Mouse (Mus musculus): ENCODE results near the gene Dnajb2.
A peak's percentile ranks its signal among the peaks of the same experiment; 100 is the strongest.
"Not testable (repeated sequence)": the region's sequence is repeated elsewhere in the genome, so short reads cannot be mapped to it uniquely, and the experiment has no call there.

Gene Dnajb2

GRCm38 (mm10) chr1:75219078-75219477 is 17.1 kb upstream of the Dnajb2 start:
- peak; percentile 78 for DNase-seq (ENCODE audit: extremely low spot score)

DNA sequence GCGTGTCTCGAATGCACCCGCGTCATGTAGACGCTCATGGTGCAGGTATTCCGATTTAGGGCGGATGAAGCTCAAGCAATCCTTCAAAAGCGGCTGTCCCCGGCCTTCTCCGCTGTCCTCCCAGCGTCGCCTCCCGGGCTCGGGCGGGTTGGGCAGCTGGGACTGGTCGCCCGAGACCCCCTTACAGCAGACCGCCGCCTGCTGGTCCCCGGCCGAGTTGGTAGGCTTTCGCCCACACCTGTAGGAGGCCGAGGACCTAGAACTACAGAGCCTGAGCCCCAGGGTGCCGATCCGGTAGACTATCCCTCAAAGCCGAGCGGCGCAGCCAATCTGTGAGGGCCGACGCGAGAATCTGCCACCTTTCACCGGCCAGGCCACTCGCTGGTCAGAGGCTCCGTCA is 16.7 kb upstream of the Dnajb2 start, which contains the start of gene Tuba4a:
Gene Tuba4a, minus strand, starts transcription at position 335 of the 400 bp plus-strand sequence.
- DNase-seq (ENCODE audit: extremely low spot score): no peak

- no peak for DNase-seq (ENCODE audit: extremely low spot score)
Observed at GRCm38 (mm10) chr1:75221538-75221937, 14.7 kb upstream of the Dnajb2 start.

- no peak for DNase-seq (ENCODE audit: extremely low spot score)
Observed at GRCm38 (mm10) chr1:75222926-75223325, 13.3 kb upstream of the Dnajb2 start.

DNA sequence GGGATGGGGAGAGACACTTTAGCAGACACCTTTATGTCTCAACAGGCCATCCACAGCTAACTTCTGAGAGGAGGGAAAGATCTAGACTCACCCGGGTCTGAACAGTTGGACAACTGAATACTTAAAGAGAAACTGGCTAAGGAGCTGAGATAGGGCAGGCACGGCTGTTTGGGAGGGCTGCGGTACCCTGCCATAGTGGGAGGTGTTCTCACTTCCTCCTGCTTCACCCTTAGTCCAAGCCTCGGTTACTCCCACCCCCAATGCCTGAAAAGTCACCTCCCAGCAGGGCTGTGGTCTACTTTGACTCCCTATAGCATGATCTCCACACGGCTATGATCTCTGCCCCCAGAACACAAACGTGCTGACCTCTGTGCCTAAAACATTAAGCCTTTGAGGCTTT is 12.7 kb upstream of the Dnajb2 start:
- no peak for DNase-seq (ENCODE audit: extremely low spot score)

DNA sequence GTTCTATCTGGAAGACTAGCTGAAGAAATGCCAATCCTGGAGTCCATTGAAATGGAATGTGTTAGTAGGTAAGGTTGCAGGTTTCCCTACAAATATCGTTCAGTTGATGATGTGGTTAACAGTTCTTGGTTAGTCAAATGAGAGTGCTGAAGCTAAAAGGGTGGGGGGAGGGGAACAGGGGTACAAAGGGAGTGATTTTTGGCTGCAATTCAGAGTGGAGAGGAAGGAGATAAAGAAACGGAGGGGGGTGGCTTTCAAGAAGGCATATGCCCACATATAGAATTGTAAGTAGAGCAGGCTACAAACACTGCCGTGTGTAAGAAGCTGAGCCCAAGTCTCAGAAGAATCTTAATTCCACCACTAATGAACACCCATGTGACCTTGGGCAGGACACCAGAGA is 10.7 kb upstream of the Dnajb2 start:
- no peak for DNase-seq (ENCODE audit: extremely low spot score)

GRCm38 (mm10) chr1:75226138-75226537 is 10.1 kb upstream of the Dnajb2 start:
- no peak for DNase-seq (ENCODE audit: extremely low spot score)

- no peak for DNase-seq (ENCODE audit: extremely low spot score)
Observed at GRCm38 (mm10) chr1:75227653-75228052, 8.6 kb upstream of the Dnajb2 start.

DNA sequence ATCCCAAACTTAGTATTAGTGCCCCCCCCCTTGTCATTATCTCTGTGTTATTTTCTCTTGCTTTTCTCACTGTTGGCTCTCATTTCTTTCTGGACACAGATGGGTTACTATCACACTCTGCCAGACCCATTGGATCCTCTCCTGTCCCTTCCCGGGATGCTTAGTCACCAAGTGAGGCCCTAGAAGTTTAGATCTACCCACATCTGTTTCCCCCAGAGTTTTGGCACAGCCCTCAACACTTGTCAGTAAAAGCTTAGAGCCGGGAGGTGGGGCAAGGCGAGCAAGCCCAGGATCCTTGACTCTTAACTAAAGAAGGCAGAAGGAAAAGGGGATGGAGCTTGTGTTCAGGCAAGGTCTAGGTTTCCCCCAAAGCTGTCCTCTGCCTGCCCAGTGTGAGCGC is 7.0 kb upstream of the Dnajb2 start:
- DNase-seq (ENCODE audit: extremely low spot score): no peak

DNA sequence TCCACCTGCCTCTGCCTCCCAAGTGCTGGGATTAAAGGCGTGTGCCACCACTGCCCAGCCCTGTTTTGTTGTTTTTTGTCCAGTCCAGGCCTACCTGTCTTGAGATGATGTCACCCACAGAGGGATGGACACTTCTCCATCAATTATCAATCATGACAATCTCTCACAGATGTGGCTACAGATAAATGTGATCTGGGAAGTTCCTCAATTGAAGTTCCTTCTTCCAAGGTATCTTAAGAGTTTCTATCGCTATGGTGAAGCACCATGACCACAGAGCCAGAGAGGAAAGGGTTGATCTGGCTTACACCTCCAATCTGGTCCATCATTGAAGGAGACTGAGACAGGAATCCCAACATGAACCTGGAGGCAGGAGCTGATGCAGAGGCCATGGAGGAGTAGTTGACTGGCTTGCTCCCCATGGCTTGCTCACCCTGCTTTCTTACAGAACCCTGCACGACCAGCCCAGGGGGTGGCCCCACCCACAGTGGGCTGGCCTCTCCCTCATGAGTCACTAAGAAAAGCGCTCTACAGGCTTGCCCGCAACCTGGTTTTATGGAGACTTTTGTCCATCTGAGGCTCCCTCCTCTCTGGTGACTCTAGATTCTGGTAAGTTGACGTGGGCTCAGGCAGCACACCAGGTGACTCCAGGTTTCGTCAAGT is 5.7 kb upstream of the Dnajb2 start:
- DNase-seq (ENCODE audit: extremely low spot score): no peak

- DNase-seq (ENCODE audit: extremely low spot score): no peak
Observed at GRCm38 (mm10) chr1:75231224-75231623, 5.0 kb upstream of the Dnajb2 start.

DNA sequence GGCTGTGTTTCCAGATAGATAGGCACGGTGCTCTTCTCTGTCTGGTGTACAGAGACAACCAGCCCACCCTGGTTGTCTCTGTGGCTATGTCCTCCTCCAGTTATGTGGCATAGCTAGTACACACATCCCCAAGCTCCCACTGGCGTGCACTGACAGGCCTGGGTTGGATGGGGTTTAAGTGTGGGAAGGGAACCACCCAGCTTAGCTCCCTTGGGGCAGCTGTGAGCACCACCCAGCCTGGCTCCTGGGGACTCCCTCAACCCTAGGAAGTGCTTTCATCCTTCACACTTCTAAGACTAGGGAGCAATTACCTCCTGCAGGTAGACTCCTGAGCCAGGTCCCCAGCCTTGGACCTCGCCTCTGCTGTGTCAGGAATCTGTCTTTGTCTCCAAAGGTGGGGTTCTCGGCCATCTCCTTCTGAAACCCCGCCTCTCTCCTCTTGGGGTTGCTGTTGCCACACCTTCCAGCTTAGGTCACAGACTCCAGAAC is 4.5 kb upstream of the Dnajb2 start, which contains the start of gene A630095N17Rik:
Gene A630095N17Rik, minus strand, starts transcription at position 439 of the 489 bp plus-strand sequence.
- no peak for DNase-seq (ENCODE audit: extremely low spot score)

GRCm38 (mm10) chr1:75232489-75232888 is 3.7 kb upstream of the Dnajb2 start:
- DNase-seq (ENCODE audit: extremely low spot score): not testable (repeated sequence)

DNA sequence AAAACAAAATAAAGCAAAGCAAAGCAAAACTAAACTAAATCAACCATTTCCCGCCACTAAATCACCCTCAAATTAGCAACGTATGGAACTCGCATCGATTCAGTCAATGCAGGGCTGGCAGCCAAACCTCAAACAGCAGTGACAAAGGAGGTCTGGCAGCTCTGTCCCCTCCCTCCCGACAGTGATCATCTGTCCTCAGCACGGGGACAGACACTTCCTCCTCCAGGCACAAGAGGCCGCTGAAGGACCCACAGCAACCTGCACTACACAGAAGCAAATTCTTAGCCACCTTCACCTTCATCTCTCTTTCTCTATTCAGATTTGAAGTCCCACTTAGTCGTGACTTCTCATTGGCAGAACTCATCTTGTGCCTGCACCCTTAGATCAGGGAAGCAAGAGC is 1.6 kb upstream of the Dnajb2 start:
- peak; percentile 58 for DNase-seq (ENCODE audit: extremely low spot score)

DNA sequence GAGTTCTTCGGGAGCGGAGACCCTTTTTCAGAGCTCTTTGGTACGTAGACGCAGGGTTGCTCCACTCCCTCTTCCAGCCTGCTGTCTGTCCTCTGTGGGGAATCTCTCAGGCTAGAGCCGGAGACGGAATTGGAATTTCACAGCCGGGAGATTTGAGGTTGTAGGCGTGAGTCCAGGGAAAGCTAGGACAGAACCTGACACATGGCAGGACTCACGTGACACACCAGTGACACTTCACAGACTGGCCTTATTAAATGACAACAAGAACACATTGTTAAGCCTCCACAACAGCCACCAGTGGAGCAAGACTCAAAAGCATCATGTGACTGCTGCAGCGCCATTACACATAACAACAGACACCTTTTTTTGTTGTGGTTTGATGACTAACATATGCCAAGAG is 3.4 kb downstream of the Dnajb2 start:
- DNase-seq (ENCODE audit: extremely low spot score): no peak

- DNase-seq (ENCODE audit: extremely low spot score): no peak
Observed at GRCm38 (mm10) chr1:75243411-75243810, 7.2 kb downstream of the Dnajb2 start.

DNA sequence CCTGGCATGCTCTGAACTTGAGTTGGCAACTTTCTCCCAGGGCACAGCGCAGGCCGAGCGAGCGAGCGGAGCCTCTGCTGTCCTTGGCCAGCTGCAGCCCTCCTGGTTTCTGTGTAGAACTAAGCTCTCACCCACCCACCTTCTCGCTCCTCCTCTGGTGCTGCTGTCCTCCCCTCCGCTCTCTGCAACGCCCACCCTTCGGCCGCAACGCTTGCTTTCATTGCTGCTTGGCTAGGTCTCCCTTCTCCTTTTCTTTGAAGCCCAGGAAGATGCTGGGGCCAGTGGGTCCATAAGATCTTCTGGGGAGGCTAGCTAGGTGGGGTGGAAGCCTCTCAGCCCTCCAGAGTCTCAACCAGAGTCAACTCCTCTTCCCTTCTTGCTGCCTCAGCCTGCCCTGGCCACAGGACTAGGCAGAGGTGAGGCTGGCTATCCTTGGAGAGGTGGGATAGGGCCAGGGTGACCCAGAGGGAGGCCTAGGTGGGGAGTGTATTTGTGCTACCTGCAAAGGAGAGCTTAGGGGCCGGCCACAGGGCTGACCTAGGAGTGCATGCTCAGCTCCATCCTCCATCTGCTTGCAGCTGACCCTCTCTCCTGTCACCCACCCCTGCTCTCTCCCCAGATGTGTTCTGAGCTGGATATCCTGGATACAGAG is 8.1 kb downstream of the Dnajb2 start:
- DNase-seq (ENCODE audit: extremely low spot score): no peak

GRCm38 (mm10) chr1:75244836-75245235 is 8.6 kb downstream of the Dnajb2 start:
- peak; percentile 45 for DNase-seq (ENCODE audit: extremely low spot score)

DNA sequence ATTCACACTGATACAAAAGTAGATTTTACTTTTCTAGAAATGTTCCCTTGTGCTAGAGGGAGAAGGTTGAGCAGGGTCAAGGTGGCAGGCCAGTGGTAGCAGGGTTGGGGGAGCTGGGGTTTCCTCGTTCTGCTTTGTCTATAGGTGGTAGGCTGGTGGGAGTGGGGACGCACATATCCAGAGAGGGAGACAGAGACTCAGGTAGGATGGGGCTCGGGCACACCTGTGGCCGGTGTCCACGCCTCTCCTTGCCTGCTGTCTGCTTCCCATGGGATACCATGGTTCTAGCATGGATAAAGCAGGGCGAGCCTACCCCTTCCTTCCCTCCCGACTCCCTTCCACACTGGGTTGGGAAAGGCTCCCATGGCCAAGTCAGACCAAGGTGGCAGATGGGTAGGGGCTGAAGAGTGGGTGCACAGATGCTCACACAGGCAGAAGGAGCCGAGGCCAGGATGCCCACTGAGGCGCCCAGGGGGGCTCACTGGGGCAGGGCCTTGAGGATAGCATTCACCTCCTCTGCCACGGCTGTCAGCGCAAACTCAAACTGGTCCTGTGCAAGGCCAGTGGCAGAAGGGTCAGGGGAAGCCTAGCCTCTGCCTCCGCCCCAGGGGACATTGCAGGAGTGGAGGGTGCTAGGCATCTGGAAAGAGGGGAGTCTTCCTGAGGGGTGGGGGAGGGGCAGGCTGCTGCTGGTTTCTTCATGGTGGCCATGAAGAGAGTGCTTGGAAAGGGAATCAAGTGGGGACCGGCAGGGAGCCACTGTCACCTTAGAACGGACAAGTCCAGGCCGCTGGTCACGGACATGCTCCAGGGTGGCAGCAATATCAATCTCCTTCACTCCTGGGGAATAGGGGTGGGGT is 11.1 kb downstream of the Dnajb2 start:
- no peak for DNase-seq (ENCODE audit: extremely low spot score)

DNA sequence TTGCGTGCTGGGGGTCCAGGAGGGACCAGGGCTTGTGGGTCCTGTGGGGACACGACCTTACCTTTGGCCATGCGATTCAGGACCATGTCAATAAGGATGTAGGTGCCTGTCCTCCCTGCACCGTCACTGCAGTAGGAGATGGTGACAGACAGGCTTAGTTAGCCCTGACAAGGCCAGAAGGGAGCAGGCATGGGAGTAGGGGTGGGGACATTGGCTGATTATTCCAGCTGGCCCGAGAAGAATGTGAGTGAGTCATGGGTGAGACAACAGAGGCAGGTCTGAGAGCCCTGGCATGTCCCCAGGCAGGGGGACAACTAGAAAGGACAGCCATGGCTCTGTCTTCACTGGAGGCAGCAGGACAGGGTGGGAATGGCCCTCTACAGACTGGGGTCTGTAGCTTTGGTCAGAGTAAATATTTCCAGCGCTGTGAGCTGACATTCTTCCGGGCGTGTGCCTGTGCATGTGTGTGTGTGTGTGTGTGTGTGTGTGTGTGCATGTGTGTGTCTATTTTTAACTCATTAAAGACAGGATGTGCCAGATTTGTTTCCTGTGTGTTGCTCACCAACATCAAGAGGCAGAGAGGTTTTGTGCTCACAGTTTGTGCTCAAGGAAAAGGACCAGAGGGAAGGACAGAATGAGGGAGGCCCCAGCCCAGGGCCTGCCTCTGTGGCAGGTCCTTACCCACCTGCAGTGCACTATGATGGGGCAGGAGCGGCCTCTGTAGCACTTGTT is 12.0 kb downstream of the Dnajb2 start:
- no peak for DNase-seq (ENCODE audit: extremely low spot score)

- no peak for DNase-seq (ENCODE audit: extremely low spot score)
Observed at GRCm38 (mm10) chr1:75250498-75250897, 14.3 kb downstream of the Dnajb2 start.
